Mouse (Mus musculus) heart, embryonic 11.5 days (tissue): ENCODE data around the gene Igf1. TPM values are rescaled to one million over a fixed set of nuclear protein-coding genes. Genes with fewer than 3 reads are reported as not detected.

Source experiments
- ATAC-seq: fragments of 200-750 bp; cut with Nextera tagmentation; replicated peaks from 2 replicates; pipeline ENCODE4 v1.8.0; 2017; ENCODE audit warnings: moderate library complexity; ENCODE audit not compliant: insufficient number of reproducible peaks, low FRiP score, low TSS enrichment
- H3K27ac ChIP-seq: fragments of 300-500 bp; sonication (generic); 2 replicates; pipeline ENCODE4 v1.5.1; 2014; ENCODE audit warnings: mild to moderate bottlenecking, low read depth, low read length
- H3K27me3 ChIP-seq: fragments of 300-500 bp; sonication (generic); 2 replicates; pipeline ENCODE4 v1.6.1; 2014; ENCODE audit warnings: mild to moderate bottlenecking, low read length, mixed read lengths; ENCODE audit not compliant: control insufficient read depth, insufficient read depth
- H3K36me3 ChIP-seq: fragments of 300-500 bp; sonication (generic); 2 replicates; pipeline ENCODE4 v1.6.1; 2014; ENCODE audit warnings: mild to moderate bottlenecking, low read length, moderate library complexity, mixed read lengths; ENCODE audit not compliant: control insufficient read depth, insufficient read depth
- H3K4me1 ChIP-seq: fragments of 300-500 bp; sonication (generic); 2 replicates; pipeline ENCODE4 v1.6.1; 2014; ENCODE audit warnings: low read length; ENCODE audit not compliant: control insufficient read depth, insufficient read depth
- H3K4me2 ChIP-seq: fragments of 300-500 bp; sonication (generic); 2 replicates; pipeline ENCODE4 v1.6.1; 2014; ENCODE audit warnings: mild to moderate bottlenecking, moderate library complexity
- H3K4me3 ChIP-seq: fragments of 300-500 bp; sonication (generic); 2 replicates; pipeline ENCODE4 v1.5.1; 2014; ENCODE audit warnings: low read depth, low read length
- H3K9ac ChIP-seq: fragments of 300-500 bp; sonication (generic); 2 replicates; pipeline ENCODE4 v1.6.1; 2014; ENCODE audit warnings: mild to moderate bottlenecking, low read depth, low read length, moderate library complexity
- H3K9me3 ChIP-seq: fragments of 300-500 bp; sonication (generic); replicated peaks from 2 replicates; pipeline ENCODE4 v1.6.1; 2016; ENCODE audit warnings: low read length; ENCODE audit not compliant: control insufficient read depth
- WGBS: fragments of 180-500 bp; shearing (Covaris S2); extraction: QIAGEN DNeasy Blood & Tissue Kit; methylation state at CpG from one replicate; pipeline ENCODE4 v1.1.7; 2014; ENCODE audit not compliant: insufficient replicate concordance; 5-methylcytosine and 5-hydroxymethylcytosine counted together
- polyA plus RNA-seq: library from polyadenylated mRNA; unstranded; fragments of >200 nt; fragmentation: Nextera tagmentation; extraction: Ambion mirVana; gene quantifications from 2 replicates; pipeline ENCODE4 v1.2.1, GENCODE M21; 2014

The Igf1 gene
- polyA plus RNA-seq: 36.6 and 39.9 TPM in 2 replicates

- H3K36me3 ChIP-seq: no peaks in the 10 kb centered on the region
- H3K4me2 ChIP-seq: peak within 1 kb of the TSS; percentile 70
- H3K4me1 ChIP-seq: peaks cover 32% of the 10 kb centered on the region
- no peaks in the 10 kb centered on the region for H3K27me3 ChIP-seq
- H3K27ac ChIP-seq: peak within 1 kb of the TSS; percentile 80
- peaks cover 4% of the 10 kb centered on the region; the same call in 1 of the 2 replicates for H3K9me3 ChIP-seq
- H3K9ac ChIP-seq: no peak within 1 kb of the TSS
- H3K4me3 ChIP-seq: peak within 1 kb of the TSS; percentile 55
- ATAC-seq: 0 out of 2 replicates have a peak, but pooled peaks have one; percentile 53
- WGBS: 34% methylated on average over 5 of the region's 5 CpGs
These were observed at the start of gene Igf1 for GRCm38 (mm10) chr10:87858013-87858806. TSS of gene Igf1 (plus strand) at chr10:87858265.

GRCm38 (mm10) chr10:87812157-87813072 lies 45.6 kb upstream of the Igf1 start:
- no peak; the same call in 1 of the 2 replicates for ATAC-seq

GRCm38 (mm10) chr10:87813073-87813590 lies 44.9 kb upstream of the Igf1 start:
- H3K27me3 ChIP-seq: no peaks in the 10 kb centered on the region
- 7% methylated on average over 3 of the region's 3 CpGs for WGBS
- H3K4me2 ChIP-seq: peak overlapping the region; percentile 47
- no peak overlapping the region for H3K4me3 ChIP-seq
- H3K4me1 ChIP-seq: peaks cover 4% of the 10 kb centered on the region
- ATAC-seq: no peak
- peak overlapping the region; percentile 29; the same call in 1 of the 2 replicates for H3K27ac ChIP-seq
- H3K36me3 ChIP-seq: no peaks in the 10 kb centered on the region
- 0 out of 2 replicates have a peak overlapping the region, but pooled peaks have one; percentile 10 for H3K9ac ChIP-seq
- H3K9me3 ChIP-seq: no peaks in the 10 kb centered on the region

More at GRCm38 (mm10) chr10:87812157-87813072, 45.6 kb upstream of the Igf1 start:
- Histone ChIP-seq H3K27ac (peak overlapping the region; percentile 29; the same call in 1 of the 2 replicates), H3K4me3 (no peak overlapping the region), H3K4me1 (peaks cover 4% of the 10 kb centered on the region), H3K9me3 (no peaks in the 10 kb centered on the region), H3K36me3 (no peaks in the 10 kb centered on the region), H3K4me2 (peak overlapping the region; percentile 47), H3K27me3 (no peaks in the 10 kb centered on the region), H3K9ac (0 out of 2 replicates have a peak overlapping the region, but pooled peaks have one; percentile 10)
- WGBS: 14% methylated on average over 8 of the region's 8 CpGs

GRCm38 (mm10) chr10:87816861-87817260 lies 41.2 kb upstream of the Igf1 start:
- no peak overlapping the region for H3K9ac ChIP-seq
- WGBS: 84% methylated on average over 4 of the region's 4 CpGs

GRCm38 (mm10) chr10:87817786-87818185 lies 40.3 kb upstream of the Igf1 start:
- Histone ChIP-seq H3K9ac (no peak overlapping the region), H3K36me3 (no peaks in the 10 kb centered on the region), H3K4me3 (no peak overlapping the region), H3K9me3 (no peaks in the 10 kb centered on the region), H3K4me1 (no peaks in the 10 kb centered on the region), H3K27ac (no peak overlapping the region), H3K4me2 (no peak overlapping the region), H3K27me3 (no peaks in the 10 kb centered on the region)
- 77% methylated on average over 7 of the region's 7 CpGs for WGBS
- no peak for ATAC-seq

More at GRCm38 (mm10) chr10:87816861-87817260, 41.2 kb upstream of the Igf1 start:
- no peaks in the 10 kb centered on the region for H3K36me3 ChIP-seq
- peaks cover 4% of the 10 kb centered on the region for H3K4me1 ChIP-seq
- H3K27me3 ChIP-seq: no peaks in the 10 kb centered on the region
- no peak overlapping the region for H3K4me3 ChIP-seq
- H3K9me3 ChIP-seq: no peaks in the 10 kb centered on the region
- no peak for ATAC-seq
- no peak overlapping the region for H3K27ac ChIP-seq
- no peak overlapping the region for H3K4me2 ChIP-seq

- Histone ChIP-seq H3K36me3 (no peaks in the 10 kb centered on the region), H3K4me3 (no peak overlapping the region), H3K9ac (no peak overlapping the region), H3K9me3 (no peaks in the 10 kb centered on the region), H3K4me2 (no peak overlapping the region), H3K27me3 (no peaks in the 10 kb centered on the region), H3K4me1 (no peaks in the 10 kb centered on the region), H3K27ac (no peak overlapping the region)
- 68% methylated on average over 10 of the region's 10 CpGs for WGBS
- ATAC-seq: no peak
These were observed 36.2 kb upstream of the Igf1 start for GRCm38 (mm10) chr10:87821906-87822305.

GRCm38 (mm10) chr10:87830012-87830411 lies 28.1 kb upstream of the Igf1 start:
- Histone ChIP-seq H3K27ac (no peak overlapping the region), H3K27me3 (no peaks in the 10 kb centered on the region), H3K4me1 (no peaks in the 10 kb centered on the region), H3K9ac (no peak overlapping the region), H3K4me2 (no peak overlapping the region), H3K9me3 (no peaks in the 10 kb centered on the region), H3K4me3 (no peak overlapping the region), H3K36me3 (no peaks in the 10 kb centered on the region)
- ATAC-seq: no peak
- 90% methylated on average over 2 of the region's 2 CpGs for WGBS

GRCm38 (mm10) chr10:87830639-87831038 lies 27.4 kb upstream of the Igf1 start:
- H3K27ac ChIP-seq: no peak overlapping the region
- no peaks in the 10 kb centered on the region for H3K4me1 ChIP-seq
- no peaks in the 10 kb centered on the region for H3K9me3 ChIP-seq
- H3K4me3 ChIP-seq: no peak overlapping the region
- no peak overlapping the region for H3K9ac ChIP-seq
- 87% methylated on average over 2 of the region's 2 CpGs for WGBS
- no peak overlapping the region for H3K4me2 ChIP-seq
- ATAC-seq: no peak
- H3K27me3 ChIP-seq: no peaks in the 10 kb centered on the region
- no peaks in the 10 kb centered on the region for H3K36me3 ChIP-seq
